Comparison of ENCODE assay signal across 9 mouse cellular contexts in genomic region chr5:134101322-134101721, GRCm38 (mm10). TPM values are rescaled to one million over a fixed set of nuclear protein-coding genes. Genes with fewer than 3 reads are reported as not detected.
DNase-seq lines count a peak whose midpoint lies in the region; ATAC-seq and TF ChIP-seq lines count a peak whose summit lies in the region.
"Had no signal": no experiment of that assay in that cellular context is flagged by ENCODE, and none has a peak within 500 bp of the region (broad histone marks: within the 10 kb centered on the region; RNA-seq: fewer than 3 reads in every experiment).

No protein-coding gene starts in this region.

- peak overlapping the region; percentile 90 for H3K9ac ChIP-seq in hindbrain, embryonic 13.5 days
- H3K9ac ChIP-seq in stomach, embryonic 14.5 days (replicated peaks; ENCODE audit: low read depth, low read length), result no peak overlapping the region
- H3K9ac ChIP-seq: heart, embryonic 15.5 days had no signal

- no peaks in the 10 kb centered on the region for H3K27me3 ChIP-seq in hindbrain, embryonic 13.5 days
- H3K27me3 ChIP-seq in stomach, embryonic 14.5 days (ENCODE audit: control insufficient read depth, insufficient read depth, low read length), result no peaks in the 10 kb centered on the region
- H3K27me3 ChIP-seq: heart, embryonic 15.5 days had no signal

- no peak overlapping the region for H3K27ac ChIP-seq in layer of hippocampus, adult 2 months
- H3K27ac ChIP-seq in hindbrain, embryonic 13.5 days, result 0 out of 2 replicates have a peak overlapping the region, but pooled peaks have one; percentile 1
- H3K27ac ChIP-seq in stomach, embryonic 14.5 days (ENCODE audit: low read length), result peak overlapping the region; percentile 29; the same call in 1 of the 2 replicates
- H3K27ac ChIP-seq: heart, embryonic 15.5 days had no signal

- 52% methylated on average over 5 of the region's 5 CpGs for WGBS in hindbrain, embryonic 13.5 days
- WGBS in stomach, embryonic 14.5 days, result 54% methylated on average over 5 of the region's 5 CpGs

- TF ChIP-seq CTCF in layer of hippocampus, adult 2 months (conservative IDR thresholded peaks at IDR 0.05), result no peak

- peak overlapping the region; percentile 74 for H3K4me2 ChIP-seq in hindbrain, embryonic 13.5 days
- 0 out of 2 replicates have a peak overlapping the region, but pooled peaks have one; percentile 13 for H3K4me2 ChIP-seq in stomach, embryonic 14.5 days (replicated peaks; ENCODE audit: low read depth, low read length)

- peaks cover 36% of the 10 kb centered on the region for H3K4me1 ChIP-seq in hindbrain, embryonic 13.5 days (replicated peaks)
- peaks cover 23% of the 10 kb centered on the region; the same call in 1 of the 2 replicates for H3K4me1 ChIP-seq in stomach, embryonic 14.5 days (ENCODE audit: control insufficient read depth, insufficient read depth, low read length)

- DNase-seq in layer of hippocampus, adult 2 months (ENCODE audit: low spot score in 2 of 2), result no peak
- DNase-seq in layer of hippocampus, postnatal 10 days (ENCODE audit: low spot score in 2 of 2), result no peak
- peak; percentile 42 to 60 for DNase-seq in kidney, postnatal 25 days
- DNase-seq in testis, postnatal 10 days (ENCODE audit: low spot score), result no peak
- no peak for DNase-seq in heart, adult 11 months
- no peak for DNase-seq in lung, postnatal 14 days

- H3K9me3 ChIP-seq in hindbrain, embryonic 13.5 days, result no peaks in the 10 kb centered on the region
- no peaks in the 10 kb centered on the region for H3K9me3 ChIP-seq in stomach, embryonic 14.5 days (ENCODE audit: control insufficient read depth, low read depth, low read length)
- H3K9me3 ChIP-seq: heart, embryonic 15.5 days had no signal

- no peak for ATAC-seq in hindbrain, embryonic 13.5 days (ENCODE audit: low FRiP score)
- no peak for ATAC-seq in stomach, embryonic 14.5 days (ENCODE audit: insufficient number of reproducible peaks, insufficient read depth, low FRiP score, low read depth)

- peaks cover 17% of the 10 kb centered on the region for H3K36me3 ChIP-seq in hindbrain, embryonic 13.5 days
- H3K36me3 ChIP-seq in stomach, embryonic 14.5 days (ENCODE audit: control insufficient read depth, insufficient read depth, low read length), result no peaks in the 10 kb centered on the region; the same call in 1 of the 2 replicates
- H3K36me3 ChIP-seq: heart, embryonic 15.5 days had no signal

- peak overlapping the region; percentile 93 for H3K4me3 ChIP-seq in layer of hippocampus, adult 2 months
- peak overlapping the region; percentile 83 for H3K4me3 ChIP-seq in hindbrain, embryonic 13.5 days
- H3K4me3 ChIP-seq in stomach, embryonic 14.5 days (ENCODE audit: low read depth, low read length), result no peak overlapping the region

RNA-seq across cellular contexts. Expression of gene Castor2, which starts 1.8 kb away (rescaled TPM):
- 10 to 100 TPM; 67.5 to 69.4 TPM for total RNA-seq in layer of hippocampus, adult 2 months (2021)
- 10 to 100 TPM; 57.1 to 58.0 TPM for total RNA-seq in layer of hippocampus, postnatal 10 days (2021)
- 23.8 and 29.3 TPM in 2 replicates for polyA plus RNA-seq in hindbrain, embryonic 13.5 days (2015; fragmentation: Nextera tagmentation; extraction: Ambion mirVana)
- 5.0 and 6.1 TPM in 2 replicates for polyA plus RNA-seq in stomach, embryonic 14.5 days (2014; fragmentation: Nextera tagmentation; extraction: Ambion mirVana)

Comparison
In these comparisons a context has a peak if more than half of its experiments do, and no peak if none do; other contexts are left out.
1. DNase-seq: peak in kidney, postnatal 25 days (2 of 2); none in layer of hippocampus, adult 2 months (0 of 2), layer of hippocampus, postnatal 10 days (0 of 2), testis, postnatal 10 days (single experiment), heart, adult 11 months (single experiment) and lung, postnatal 14 days (single experiment).